Mouse (Mus musculus): Measurements from ENCODE around the gene Ppp1r14d.

DNA sequence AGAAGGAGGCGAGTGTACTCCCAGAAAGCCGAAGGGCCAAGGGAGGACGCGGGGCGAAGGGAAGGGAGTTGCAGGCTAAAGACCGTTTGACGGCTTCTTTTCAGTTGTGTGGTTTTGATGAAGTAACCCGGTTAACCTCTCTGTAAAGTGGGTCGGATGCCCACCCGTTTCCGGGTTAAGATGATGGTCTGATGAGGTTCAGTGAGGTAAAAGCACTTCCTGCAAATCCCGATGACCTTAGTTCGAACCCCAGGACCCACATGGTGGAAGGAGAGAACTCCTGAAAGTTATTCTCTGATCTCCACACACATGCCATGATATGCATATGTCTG is 20.6 kb downstream of the Ppp1r14d start:
- no peak for TF ChIP-seq ZNF384 (IDR thresholded peaks at IDR 0.05; ENCODE audit: low read depth, low read length)
- TF ChIP-seq HCFC1 (IDR thresholded peaks at IDR 0.05; ENCODE audit: borderline replicate concordance, insufficient read depth, low read length): no peak
- no peak for TF ChIP-seq MAFK (IDR thresholded peaks at IDR 0.05; ENCODE audit: insufficient read depth, low read depth, low read length)
- TF ChIP-seq ZC3H11A (IDR thresholded peaks at IDR 0.05; ENCODE audit: borderline replicate concordance, low read depth, low read length): no peak
- TF ChIP-seq CHD2 (IDR thresholded peaks at IDR 0.05; ENCODE audit: low read depth, low read length): no peak
